Mouse (Mus musculus) hindbrain, postnatal 0 days (tissue): ENCODE results near the gene Ate1. TPM values are rescaled to one million over a fixed set of nuclear protein-coding genes. Genes with fewer than 3 reads are reported as not detected.

Source experiments
- ATAC-seq: fragments of 200-750 bp; cut with Nextera tagmentation; 2 replicates; pipeline ENCODE4 v1.8.0; 2017; ENCODE audit warnings: mild to moderate bottlenecking, moderate TSS enrichment, moderate library complexity
- DNase-seq: peaks from one replicate; pipeline ENCODE4 v3.0.0-alpha.2; 2015; ENCODE audit warnings: low spot score
- H3K27ac ChIP-seq: fragments of 300-500 bp; sonication (generic); 2 replicates; pipeline ENCODE4 v1.5.1; 2014; ENCODE audit warnings: mild to moderate bottlenecking
- H3K27me3 ChIP-seq: fragments of 300-500 bp; sonication (generic); 2 replicates; pipeline ENCODE4 v1.6.1; 2014; ENCODE audit warnings: low read length, mixed read lengths; ENCODE audit not compliant: insufficient read depth
- H3K36me3 ChIP-seq: fragments of 300-500 bp; sonication (generic); 2 replicates; pipeline ENCODE4 v1.6.1; 2014; ENCODE audit warnings: low read length, mixed read lengths; ENCODE audit not compliant: insufficient read depth
- H3K4me1 ChIP-seq: fragments of 300-500 bp; sonication (generic); 2 replicates; pipeline ENCODE4 v1.6.1; 2014; ENCODE audit warnings: antibody characterized with exemption, low read length, mixed read lengths; ENCODE audit not compliant: insufficient read depth
- H3K4me2 ChIP-seq: fragments of 300-500 bp; sonication (generic); 2 replicates; pipeline ENCODE4 v1.6.1; 2014; ENCODE audit warnings: low read depth, mild to moderate bottlenecking, low read length, moderate library complexity, mixed read lengths
- H3K4me3 ChIP-seq: fragments of 300-500 bp; sonication (generic); 2 replicates; pipeline ENCODE4 v1.5.1; 2014; ENCODE audit warnings: low read length
- H3K9ac ChIP-seq: fragments of 300-500 bp; sonication (generic); replicated peaks from 2 replicates; pipeline ENCODE4 v1.6.1; 2014; ENCODE audit warnings: mild to moderate bottlenecking, low read length, moderate library complexity, mixed read lengths
- H3K9me3 ChIP-seq: fragments of 300-500 bp; sonication (generic); 2 replicates; pipeline ENCODE4 v1.6.1; 2016; ENCODE audit warnings: low read length, mixed read lengths
- CTCF ChIP-seq: IDR thresholded peaks from 2 replicates; pipeline ENCODE4 v1.5.1; 2016; ENCODE audit warnings: antibody characterized with exemption, control low read depth, low read depth
- WGBS: fragments of 180-500 bp; shearing (Covaris S2); extraction: QIAGEN DNeasy Blood & Tissue Kit; methylation state at CpG from one replicate; pipeline ENCODE4 v1.1.7; 2014; 5-methylcytosine and 5-hydroxymethylcytosine counted together
- polyA plus RNA-seq: library from polyadenylated mRNA; unstranded; fragments of >200 nt; fragmentation: Nextera tagmentation; extraction: Ambion mirVana; gene quantifications from 2 replicates; pipeline ENCODE4 v1.2.1, GENCODE M21; 2015
- total RNA-seq: library from RNA; depleted of rRNA; stranded (reverse); fragments of >200 nt; gene quantifications from 2 replicates; pipeline ENCODE4 v1.2.3, GENCODE M21; 2014

The Ate1 gene
- total and polyA plus RNA-seq, 2 experiments from 2014 or later = 48.0 to 116 TPM

DNA sequence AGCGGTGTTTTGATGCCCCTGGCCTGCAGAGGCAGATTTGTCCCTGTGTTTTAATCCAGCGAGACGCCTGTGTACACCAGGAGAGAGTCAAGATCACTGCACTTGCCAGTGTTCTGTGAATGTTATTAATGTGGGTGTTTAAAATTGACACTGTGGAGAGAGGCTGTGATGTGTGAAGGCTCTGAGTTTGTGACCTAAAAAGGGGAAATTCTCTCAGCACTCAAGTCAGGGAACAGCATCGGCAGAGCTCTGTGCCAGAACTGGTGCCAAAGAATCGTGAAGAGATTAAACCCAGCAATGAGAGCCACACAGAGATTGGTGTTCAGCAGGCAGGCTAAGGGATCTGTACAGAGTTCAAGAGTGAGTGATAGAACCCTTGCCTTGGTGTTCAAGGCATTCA lies 35.4 kb upstream of the Ate1 start:
- H3K27me3 ChIP-seq = no peaks in the 10 kb centered on the region
- H3K4me2 ChIP-seq = no peak overlapping the region
- no peak for TF ChIP-seq CTCF
- ATAC-seq = no peak
- H3K4me1 ChIP-seq = no peaks in the 10 kb centered on the region
- H3K4me3 ChIP-seq = no peak overlapping the region
- WGBS = 39% methylated on average over 5 of the region's 5 CpGs
- no peak overlapping the region for H3K27ac ChIP-seq
- DNase-seq = no peak
- H3K36me3 ChIP-seq = no peaks in the 10 kb centered on the region
- H3K9me3 ChIP-seq = no peaks in the 10 kb centered on the region
- no peak overlapping the region for H3K9ac ChIP-seq

GRCm38 (mm10) chr7:130553321-130553720 lies 33.2 kb upstream of the Ate1 start:
- no peak overlapping the region for H3K27ac ChIP-seq
- ATAC-seq = no peak
- TF ChIP-seq CTCF = no peak
- no peak overlapping the region for H3K9ac ChIP-seq
- H3K27me3 ChIP-seq = no peaks in the 10 kb centered on the region
- WGBS = 61% methylated on average over 4 of the region's 4 CpGs
- no peaks in the 10 kb centered on the region for H3K36me3 ChIP-seq
- no peak for DNase-seq
- H3K4me3 ChIP-seq = no peak overlapping the region
- H3K4me2 ChIP-seq = no peak overlapping the region
- H3K4me1 ChIP-seq = no peaks in the 10 kb centered on the region
- no peaks in the 10 kb centered on the region for H3K9me3 ChIP-seq

- no peaks in the 10 kb centered on the region for H3K4me1 ChIP-seq
- no peak overlapping the region for H3K4me3 ChIP-seq
- H3K9me3 ChIP-seq = no peaks in the 10 kb centered on the region
- H3K36me3 ChIP-seq = no peaks in the 10 kb centered on the region
- H3K9ac ChIP-seq = no peak overlapping the region
- ATAC-seq (no peak), DNase-seq (peak; percentile 51)
- H3K4me2 ChIP-seq = no peak overlapping the region
- WGBS = 50% methylated on average over 5 of the region's 5 CpGs
- H3K27ac ChIP-seq = no peak overlapping the region
- no peaks in the 10 kb centered on the region for H3K27me3 ChIP-seq
- TF ChIP-seq CTCF = no peak
Observed at GRCm38 (mm10) chr7:130552780-130553179, 32.6 kb upstream of the Ate1 start.

DNA sequence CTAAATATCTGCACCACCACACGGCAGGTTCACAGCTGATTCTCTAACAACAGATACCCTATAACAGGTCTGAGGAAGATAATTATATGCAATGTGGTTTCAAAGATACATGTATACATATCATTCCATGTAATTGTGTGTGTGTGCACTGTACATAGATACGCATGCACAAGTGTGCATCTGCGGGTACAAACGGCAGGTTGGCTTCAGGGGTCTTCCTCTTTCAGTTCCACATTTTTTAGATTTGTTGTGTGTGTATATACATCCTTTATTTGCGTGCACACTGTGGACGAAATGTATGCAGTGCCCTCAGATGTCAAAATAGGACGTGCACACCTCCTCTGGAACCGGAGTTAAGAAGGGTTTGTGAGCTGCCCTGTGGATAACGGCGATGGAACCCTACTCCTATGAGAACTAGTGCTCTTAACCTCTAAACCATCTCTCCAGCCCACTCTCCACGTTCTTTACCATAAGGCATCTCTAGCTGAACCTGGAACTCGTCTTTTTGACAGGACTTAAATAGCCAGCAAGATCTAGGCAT lies 27.5 kb upstream of the Ate1 start:
- no peaks in the 10 kb centered on the region for H3K9me3 ChIP-seq
- peak overlapping the region; percentile 87; the same call in 1 of the 2 replicates for H3K4me2 ChIP-seq
- 88% methylated on average over 12 of the region's 12 CpGs for WGBS
- H3K27me3 ChIP-seq = no peaks in the 10 kb centered on the region
- no peak for TF ChIP-seq CTCF
- H3K4me1 ChIP-seq = peaks cover 10% of the 10 kb centered on the region; the same call in 1 of the 2 replicates
- DNase-seq = no peak
- H3K36me3 ChIP-seq = peaks cover 12% of the 10 kb centered on the region; the same call in 1 of the 2 replicates
- peak; percentile 27; the same call in 1 of the 2 replicates for ATAC-seq
- no peak overlapping the region for H3K9ac ChIP-seq
- H3K4me3 ChIP-seq = no peak overlapping the region; the same call in 1 of the 2 replicates
- H3K27ac ChIP-seq = peak overlapping the region; percentile 99

GRCm38 (mm10) chr7:130546791-130547484 lies 26.8 kb upstream of the Ate1 start:
- peaks cover 12% of the 10 kb centered on the region for H3K36me3 ChIP-seq
- DNase-seq (peak; percentile 96), ATAC-seq (peak; percentile 95)
- no peaks in the 10 kb centered on the region for H3K27me3 ChIP-seq
- peaks cover 10% of the 10 kb centered on the region; the same call in 1 of the 2 replicates for H3K4me1 ChIP-seq
- H3K4me2 ChIP-seq = peak overlapping the region; percentile 87
- peak overlapping the region; percentile 87 for H3K4me3 ChIP-seq
- H3K9me3 ChIP-seq = no peaks in the 10 kb centered on the region
- peak overlapping the region; percentile 99 for H3K27ac ChIP-seq
- TF ChIP-seq CTCF = peak; percentile 81
- H3K9ac ChIP-seq = peak overlapping the region; percentile 90
- WGBS = under 1% methylated on average over 84 of the region's 84 CpGs

GRCm38 (mm10) chr7:130546421-130546790 lies 26.2 kb upstream of the Ate1 start:
- TF ChIP-seq CTCF = no peak
- Histone ChIP-seq H3K4me3 (peak overlapping the region; percentile 87), H3K4me2 (peak overlapping the region; percentile 87), H3K27ac (peak overlapping the region; percentile 99), H3K4me1 (peaks cover 10% of the 10 kb centered on the region; the same call in 1 of the 2 replicates), H3K9me3 (no peaks in the 10 kb centered on the region), H3K9ac (peak overlapping the region; percentile 90), H3K27me3 (no peaks in the 10 kb centered on the region), H3K36me3 (peaks cover 12% of the 10 kb centered on the region)
- DNase-seq (no peak), ATAC-seq (no peak)
- WGBS = 6% methylated on average over 7 of the region's 7 CpGs

- no peak for TF ChIP-seq CTCF
- Histone ChIP-seq H3K9me3 (no peaks in the 10 kb centered on the region), H3K27me3 (no peaks in the 10 kb centered on the region), H3K4me3 (peak overlapping the region; percentile 87), H3K27ac (peak overlapping the region; percentile 99), H3K9ac (peak overlapping the region; percentile 90), H3K36me3 (peaks cover 12% of the 10 kb centered on the region), H3K4me1 (peaks cover 10% of the 10 kb centered on the region; the same call in 1 of the 2 replicates), H3K4me2 (peak overlapping the region; percentile 87)
- DNase-seq (no peak), ATAC-seq (no peak)
- WGBS = 46% methylated on average over 3 of the region's 3 CpGs
Observed at GRCm38 (mm10) chr7:130545893-130546292, 25.7 kb upstream of the Ate1 start.
